Mouse (Mus musculus) lung, postnatal 0 days (tissue): ENCODE data around the gene St8sia1. TPM values are rescaled to one million over a fixed set of nuclear protein-coding genes. Genes with fewer than 3 reads are reported as not detected.

Source experiments
- ATAC-seq: fragments of 200-750 bp; cut with Nextera tagmentation; 2 replicates; pipeline ENCODE4 v1.8.0; 2017; ENCODE audit warnings: moderate library complexity
- DNase-seq: peaks from one replicate; pipeline ENCODE4 v3.0.0-alpha.2; 2016; ENCODE audit warnings: low spot score
- H3K27ac ChIP-seq: fragments of 300-500 bp; sonication (generic); 2 replicates; pipeline ENCODE4 v1.5.1; 2014; ENCODE audit warnings: antibody characterized with exemption, mild to moderate bottlenecking, low read length, mixed read lengths
- H3K27me3 ChIP-seq: fragments of 300-500 bp; sonication (generic); replicated peaks from 2 replicates; pipeline ENCODE4 v1.6.1; 2014; ENCODE audit warnings: low read length, mixed read lengths; ENCODE audit not compliant: insufficient read depth
- H3K36me3 ChIP-seq: fragments of 300-500 bp; sonication (generic); 2 replicates; pipeline ENCODE4 v1.6.1; 2014; ENCODE audit warnings: low read length, mixed read lengths; ENCODE audit not compliant: insufficient read depth
- H3K4me1 ChIP-seq: fragments of 300-500 bp; sonication (generic); 2 replicates; pipeline ENCODE4 v1.6.1; 2014; ENCODE audit warnings: antibody characterized with exemption, low read depth, low read length, mixed read lengths; ENCODE audit not compliant: insufficient read depth
- H3K4me2 ChIP-seq: fragments of 300-500 bp; sonication (generic); replicated peaks from 2 replicates; pipeline ENCODE4 v1.6.1; 2014; ENCODE audit warnings: low read depth, mild to moderate bottlenecking, low read length, moderate library complexity, mixed read lengths
- H3K4me3 ChIP-seq: fragments of 300-500 bp; sonication (generic); 2 replicates; pipeline ENCODE4 v1.5.1; 2014; ENCODE audit warnings: low read depth, low read length
- H3K9ac ChIP-seq: fragments of 300-500 bp; sonication (generic); replicated peaks from 2 replicates; pipeline ENCODE4 v1.6.1; 2014; ENCODE audit warnings: low read depth, mild to moderate bottlenecking
- H3K9me3 ChIP-seq: fragments of 300-500 bp; sonication (generic); 2 replicates; pipeline ENCODE4 v1.6.1; 2016; ENCODE audit warnings: low read length, mixed read lengths
- CTCF ChIP-seq: IDR thresholded peaks from 2 replicates; pipeline ENCODE4 v1.5.1; 2016; ENCODE audit warnings: antibody characterized with exemption, mild to moderate bottlenecking
- EP300 ChIP-seq: IDR thresholded peaks from 2 replicates; pipeline ENCODE4 v1.6.1; 2016; ENCODE audit warnings: antibody characterized with exemption, mild to moderate bottlenecking, control low read depth
- WGBS: fragments of 180-500 bp; shearing (Covaris S2); extraction: QIAGEN DNeasy Blood & Tissue Kit; methylation state at CpG from one replicate; pipeline ENCODE4 v1.1.7; 2014; 5-methylcytosine and 5-hydroxymethylcytosine counted together
- polyA plus RNA-seq: library from polyadenylated mRNA; unstranded; fragments of >200 nt; fragmentation: Nextera tagmentation; extraction: Ambion mirVana; gene quantifications from 2 replicates; pipeline ENCODE4 v1.2.1, GENCODE M21; 2015

St8sia1 gene
- polyA plus RNA-seq, 1 experiment from 2014 or later = 0.11 TPM

- TF ChIP-seq EP300 (no peak), CTCF (no peak)
- H3K36me3 ChIP-seq = no peaks in the 10 kb centered on the region
- 50% methylated on average over 5 of the region's 5 CpGs for WGBS
- H3K4me2 ChIP-seq = no peak overlapping the region
- H3K27ac ChIP-seq = no peak overlapping the region
- no peak overlapping the region for H3K9ac ChIP-seq
- H3K9me3 ChIP-seq = no peaks in the 10 kb centered on the region
- ATAC-seq (no peak), DNase-seq (no peak)
- no peaks in the 10 kb centered on the region for H3K27me3 ChIP-seq
- no peak overlapping the region for H3K4me3 ChIP-seq
- no peaks in the 10 kb centered on the region for H3K4me1 ChIP-seq
These were observed 48.8 kb downstream of the St8sia1 start for GRCm38 (mm10) chr6:142915464-142915863.

GRCm38 (mm10) chr6:142914676-142915075, 49.6 kb downstream of the St8sia1 start:
- H3K9ac ChIP-seq = no peak overlapping the region
- H3K4me1 ChIP-seq = no peaks in the 10 kb centered on the region
- H3K4me2 ChIP-seq = no peak overlapping the region
- H3K4me3 ChIP-seq = no peak overlapping the region
- H3K36me3 ChIP-seq = no peaks in the 10 kb centered on the region
- ATAC-seq (no peak), DNase-seq (no peak)
- no peak for TF ChIP-seq CTCF
- TF ChIP-seq EP300 = no peak
- H3K9me3 ChIP-seq = no peaks in the 10 kb centered on the region
- H3K27me3 ChIP-seq = no peaks in the 10 kb centered on the region
- H3K27ac ChIP-seq = no peak overlapping the region
- 69% methylated on average over 10 of the region's 10 CpGs for WGBS

- H3K27me3 ChIP-seq = no peaks in the 10 kb centered on the region
- 93% methylated on average over 3 of the region's 3 CpGs for WGBS
- no peak overlapping the region for H3K4me3 ChIP-seq
- no peak overlapping the region for H3K4me2 ChIP-seq
- no peak overlapping the region for H3K9ac ChIP-seq
- no peak for ATAC-seq
- H3K27ac ChIP-seq = no peak overlapping the region
- no peak for DNase-seq
- no peaks in the 10 kb centered on the region for H3K36me3 ChIP-seq
- H3K9me3 ChIP-seq = no peaks in the 10 kb centered on the region
- TF ChIP-seq EP300 (no peak), CTCF (no peak)
- no peaks in the 10 kb centered on the region for H3K4me1 ChIP-seq
These were observed 53.0 kb downstream of the St8sia1 start for GRCm38 (mm10) chr6:142911263-142911662.

GRCm38 (mm10) chr6:142910721-142911120, 53.5 kb downstream of the St8sia1 start:
- DNase-seq (no peak), ATAC-seq (no peak)
- no peaks in the 10 kb centered on the region for H3K4me1 ChIP-seq
- 90% methylated on average over 7 of the region's 7 CpGs for WGBS
- H3K27me3 ChIP-seq = no peaks in the 10 kb centered on the region
- no peak overlapping the region for H3K27ac ChIP-seq
- H3K36me3 ChIP-seq = no peaks in the 10 kb centered on the region
- H3K4me2 ChIP-seq = no peak overlapping the region
- no peak overlapping the region for H3K4me3 ChIP-seq
- no peak overlapping the region for H3K9ac ChIP-seq
- no peak for TF ChIP-seq EP300
- TF ChIP-seq CTCF = no peak
- no peaks in the 10 kb centered on the region for H3K9me3 ChIP-seq

- no peak for ATAC-seq
- H3K36me3 ChIP-seq = no peaks in the 10 kb centered on the region
- no peaks in the 10 kb centered on the region for H3K9me3 ChIP-seq
- no peak for TF ChIP-seq EP300
- no peaks in the 10 kb centered on the region for H3K27me3 ChIP-seq
- no peaks in the 10 kb centered on the region for H3K4me1 ChIP-seq
- H3K9ac ChIP-seq = no peak overlapping the region
- no peak overlapping the region for H3K27ac ChIP-seq
- DNase-seq = no peak
- H3K4me2 ChIP-seq = no peak overlapping the region
- WGBS = 82% methylated on average over 3 of the region's 3 CpGs
- no peak overlapping the region for H3K4me3 ChIP-seq
These were observed 54.5 kb downstream of the St8sia1 start for GRCm38 (mm10) chr6:142909771-142910105.

- WGBS = 54% methylated on average over 5 of the region's 5 CpGs
- Histone ChIP-seq H3K27ac (no peak overlapping the region), H3K4me1 (no peaks in the 10 kb centered on the region), H3K9me3 (no peaks in the 10 kb centered on the region), H3K36me3 (no peaks in the 10 kb centered on the region), H3K4me2 (no peak overlapping the region), H3K27me3 (no peaks in the 10 kb centered on the region), H3K9ac (no peak overlapping the region), H3K4me3 (no peak overlapping the region)
- DNase-seq (no peak), ATAC-seq (no peak)
- no peak for TF ChIP-seq EP300
- no peak for TF ChIP-seq CTCF
These were observed 55.1 kb downstream of the St8sia1 start for GRCm38 (mm10) chr6:142908911-142909770.
